Mouse (Mus musculus) adrenal gland, postnatal 36 days (tissue): ENCODE measurements around the gene Ube2q2. TPM values are rescaled to one million over a fixed set of nuclear protein-coding genes. Genes with fewer than 3 reads are reported as not detected.
A peak's percentile ranks its signal among the peaks of the same experiment; 100 is the strongest.
"Not testable (repeated sequence)": the region's sequence is repeated elsewhere in the genome, so short reads cannot be mapped to it uniquely, and the experiment has no call there.

Experiments used
- DNase-seq, 2 experiments: peaks; one replicate each; pipeline ENCODE4 v3.0.0; 2021; ENCODE audit warnings: mixed read lengths in 1 of 2
- total RNA-seq, 2 experiments: library from RNA; stranded (reverse); gene quantifications; 2 replicates each; pipeline ENCODE4 v1.2.3; 2021

The Ube2q2 gene
- total RNA-seq, 2 experiments from 2014 or later, result 48.2 to 55.3 TPM

- no peak for DNase-seq
These were observed 87.8 kb downstream of the Ube2q2 start for GRCm38 (mm10) chr9:55236235-55237165.

GRCm38 (mm10) chr9:55240852-55241251, 92.2 kb downstream of the Ube2q2 start:
- no peak for DNase-seq

- no peak for DNase-seq
These were observed 93.4 kb downstream of the Ube2q2 start for GRCm38 (mm10) chr9:55241863-55242685.

- DNase-seq, result no peak
These were observed 94.6 kb downstream of the Ube2q2 start for GRCm38 (mm10) chr9:55243280-55243679.

- DNase-seq, result no peak
These were observed 95.4 kb downstream of the Ube2q2 start for GRCm38 (mm10) chr9:55244079-55244478.

GRCm38 (mm10) chr9:55245057-55245750, 96.5 kb downstream of the Ube2q2 start:
- not testable (repeated sequence) for DNase-seq

GRCm38 (mm10) chr9:55246440-55246839, 97.8 kb downstream of the Ube2q2 start:
- DNase-seq, result no peak

GRCm38 (mm10) chr9:55246918-55247317, 98.3 kb downstream of the Ube2q2 start:
- DNase-seq, result no peak

GRCm38 (mm10) chr9:55248465-55248864, 99.8 kb downstream of the Ube2q2 start:
- DNase-seq, result no peak

GRCm38 (mm10) chr9:55250595-55251247, 102.1 kb downstream of the Ube2q2 start:
- no peak for DNase-seq

GRCm38 (mm10) chr9:55252097-55252496, 103.4 kb downstream of the Ube2q2 start:
- peak in 1 of 2 experiments; percentile 15 for DNase-seq

- no peak for DNase-seq
These were observed 105.2 kb downstream of the Ube2q2 start for GRCm38 (mm10) chr9:55253849-55254248.

- no peak for DNase-seq
These were observed 106.4 kb downstream of the Ube2q2 start for GRCm38 (mm10) chr9:55255056-55255455.

- no peak for DNase-seq
These were observed 107.0 kb downstream of the Ube2q2 start for GRCm38 (mm10) chr9:55255604-55256003.

- DNase-seq, result no peak
These were observed 108.5 kb downstream of the Ube2q2 start for GRCm38 (mm10) chr9:55257105-55257504.

Other genes with a start within 250 kb of the Ube2q2 start
- 1 to 10 TPM; 1.4 to 2.1 TPM for gene Hykk, start 231.6 kb upstream of the Ube2q2 start, total RNA-seq
- 100 to 1,000 TPM; 186 to 193 TPM for gene Psma4, start 198.1 kb upstream of the Ube2q2 start, total RNA-seq
- gene AY074887, start 197.9 kb upstream of the Ube2q2 start, total RNA-seq, result not detected
- gene Chrna5, start 168.0 kb upstream of the Ube2q2 start, total RNA-seq, result under 1 TPM; 0.33 to 0.56 TPM
- 1 to 10 TPM; 8.5 to 9.9 TPM for gene Chrna3, start 122.3 kb upstream of the Ube2q2 start, total RNA-seq
- 1 to 10 TPM; 5.2 to 6.6 TPM for gene Chrnb4, start 100.1 kb upstream of the Ube2q2 start, total RNA-seq
- 10 to 100 TPM; 35.8 to 36.8 TPM for gene Fbxo22, start 60.1 kb downstream of the Ube2q2 start, total RNA-seq
- gene Nrg4, start 178.0 kb downstream of the Ube2q2 start, total RNA-seq, result 10 to 100 TPM; 23.8 to 31.0 TPM
- gene Tmem266, start 178.1 kb downstream of the Ube2q2 start, total RNA-seq, result under 1 TPM; 0.40 to 0.63 TPM